ENCODE assay signal across 21 mouse cellular contexts in genomic region chr12:47700190-47700589, GRCm38 (mm10).
DNase-seq lines count a peak whose midpoint lies in the region; ATAC-seq and TF ChIP-seq lines count a peak whose summit lies in the region.
"Had no signal": no experiment of that assay in that cellular context is flagged by ENCODE, and none has a peak within 500 bp of the region (broad histone marks: within the 10 kb centered on the region; RNA-seq: fewer than 3 reads in every experiment).

No protein-coding gene starts in this region.

- H3K4me2 ChIP-seq in forebrain, embryonic 11.5 days (ENCODE audit: low read depth, low read length, severe bottlenecking) = no peak overlapping the region

- no peaks in the 10 kb centered on the region for H3K4me1 ChIP-seq in MEL (ENCODE audit: control insufficient read depth in 1 of 2, insufficient read depth in 2 of 2, low read length in 2 of 2)
- H3K4me1 ChIP-seq in forebrain, embryonic 11.5 days (replicated peaks; ENCODE audit: control insufficient read depth, insufficient read depth, low read length) = no peaks in the 10 kb centered on the region

- TF ChIP-seq EP300 in MEL (IDR thresholded peaks at IDR 0.05; ENCODE audit: low read depth in 1 of 2, low read length in 2 of 2) = peak; percentile 71 to 79

- no peaks in the 10 kb centered on the region for H3K27me3 ChIP-seq in MEL (ENCODE audit: control insufficient read depth in 1 of 2, insufficient read depth in 2 of 2, low read length in 2 of 2)
- no peaks in the 10 kb centered on the region for H3K27me3 ChIP-seq in forebrain, embryonic 11.5 days (ENCODE audit: control insufficient read depth, insufficient read depth, low read length)
- H3K27me3 ChIP-seq: CH12.LX, Patski had no signal

- no peak for TF ChIP-seq RAD21 in MEL (IDR thresholded peaks at IDR 0.05; ENCODE audit: low read depth, low read length)

- DNase-seq in MEL (ENCODE audit: low read depth, low spot score) (peak; percentile 59), MEL-GATA-1-ER (ENCODE audit: extremely low read depth, low read depth) (peak; percentile 17)
- DNase-seq in forebrain, embryonic 11.5 days (ENCODE audit: low spot score) = no peak
- DNase-seq in embryo, embryonic 11 days = no peak
- DNase-seq: adrenal gland, adult 2 months; adrenal gland, adult 8-10 months; adrenal gland, postnatal 10 days; adrenal gland, postnatal 14 days; adrenal gland, postnatal 25 days; adrenal gland, postnatal 36 days; B cell, adult 2 months; cerebellum, adult 11 months; cerebellum, adult 11-12 months; cerebellum, adult 18-20 months; cerebellum, adult 2 months; cerebellum, adult 8-10 months had no signal

- 72% methylated on average over 1 of the region's 1 CpGs for WGBS in forebrain, embryonic 11.5 days

- no peaks in the 10 kb centered on the region for H3K79me2 ChIP-seq in MEL (ENCODE audit: control insufficient read depth, insufficient read depth, low read length, poor library complexity)

- peaks cover 0 to 3% of the 10 kb centered on the region in 2 experiments; a peak in 2 of 4 replicates for H3K36me3 ChIP-seq in MEL (ENCODE audit: control insufficient read depth in 1 of 2, insufficient read depth in 2 of 2, low read length in 2 of 2)
- H3K36me3 ChIP-seq in forebrain, embryonic 11.5 days (ENCODE audit: control insufficient read depth, insufficient read depth, low read length) = no peaks in the 10 kb centered on the region
- H3K36me3 ChIP-seq: G1E had no signal

- H3K9ac ChIP-seq in MEL (ENCODE audit: control insufficient read depth, low read depth, low read length, poor library complexity, severe bottlenecking) = no peak overlapping the region
- H3K9ac ChIP-seq in forebrain, embryonic 11.5 days (ENCODE audit: low read length) = no peak overlapping the region

- TF ChIP-seq CTCF in MEL (IDR thresholded peaks at IDR 0.05 in 2 of 3, conservative IDR thresholded peaks at IDR 0.05 in 1 of 3; ENCODE audit: control insufficient read depth in 1 of 3, insufficient read depth in 1 of 3, low read depth in 2 of 3, low read length in 3 of 3, poor library complexity in 1 of 3, severe bottlenecking in 1 of 3) = no peak

- H3K4me3 ChIP-seq in MEL (ENCODE audit: control insufficient read depth in 1 of 2, insufficient read depth in 1 of 2, low read depth in 2 of 2, low read length in 2 of 2) = no peak overlapping the region
- no peak overlapping the region for H3K4me3 ChIP-seq in forebrain, embryonic 11.5 days (ENCODE audit: low read depth, low read length)

- H3K27ac ChIP-seq in MEL (ENCODE audit: control insufficient read depth, low read depth, low read length) = no peak overlapping the region
- H3K27ac ChIP-seq in forebrain, embryonic 11.5 days (ENCODE audit: low read depth, low read length) = no peak overlapping the region

- ATAC-seq in forebrain, embryonic 11.5 days (replicated peaks; ENCODE audit: low FRiP score) = no peak
- ATAC-seq: activated CD4-positive, CD25-positive, alpha-beta regulatory T cell, adult 4 months; CD4-positive, CD25-positive, alpha-beta regulatory T cell, adult 4 months; Patski had no signal

- H3K9me3 ChIP-seq in MEL (replicated peaks; ENCODE audit: insufficient read depth, low read length) = no peaks in the 10 kb centered on the region
- H3K9me3 ChIP-seq in forebrain, embryonic 11.5 days (ENCODE audit: control insufficient read depth, low read length) = no peaks in the 10 kb centered on the region
- H3K9me3 ChIP-seq: G1E had no signal

- no peak for TF ChIP-seq POLR2A in MEL (IDR thresholded peaks at IDR 0.05; ENCODE audit: control insufficient read depth in 1 of 2, insufficient read depth in 1 of 2, low read depth in 1 of 2, low read length in 2 of 2, poor library complexity in 1 of 2)

TF ChIP-seq in MEL, 35 proteins besides CTCF, POLR2A, EP300 and RAD21:
- TF ChIP-seq TAL1 (IDR thresholded peaks at IDR 0.05; ENCODE audit: low read length) = peak; percentile 14; the same call in 1 of the 2 replicates
- peak; percentile 59 for TF ChIP-seq ZNF384 (IDR thresholded peaks at IDR 0.05; ENCODE audit: low read depth, low read length)
- TF ChIP-seq MAZ (IDR thresholded peaks at IDR 0.05; ENCODE audit: low read depth, low read length) = no peak
- peak; percentile 59; the same call in 1 of the 2 replicates for TF ChIP-seq GATA1 (IDR thresholded peaks at IDR 0.05; ENCODE audit: low read depth, low read length)
- no peak for TF ChIP-seq ZKSCAN1 (IDR thresholded peaks at IDR 0.05; ENCODE audit: low read depth, low read length)
- TF ChIP-seq RCOR1 (IDR thresholded peaks at IDR 0.05; ENCODE audit: low read depth, low read length) = 0 out of 2 replicates have a peak, but pooled peaks have one; percentile 46
- peak; percentile 59; the same call in 1 of the 2 replicates for TF ChIP-seq TCF12 (IDR thresholded peaks at IDR 0.05; ENCODE audit: low read depth, low read length)

Comparison
In these comparisons a context has a peak if more than half of its experiments do, and no peak if none do; other contexts are left out.
1. DNase-seq: peak in MEL (single experiment) and MEL-GATA-1-ER (single experiment); none in forebrain, embryonic 11.5 days (single experiment) and embryo, embryonic 11 days (single experiment).